Mouse (Mus musculus): ENCODE measurements around the gene Tmem243.
"Not testable (repeated sequence)": the region's sequence is repeated elsewhere in the genome, so short reads cannot be mapped to it uniquely, and the experiment has no call there.

Gene Tmem243

GRCm38 (mm10) chr5:9107296-9108089, 7.0 kb downstream of the Tmem243 start:
- DNase-seq, result no peak

- peak in 1 of 2 experiments; percentile 18 for DNase-seq
Measured at GRCm38 (mm10) chr5:9108490-9108889, 8.0 kb downstream of the Tmem243 start.

- DNase-seq, result peak in 1 of 2 experiments; percentile 14
Measured at GRCm38 (mm10) chr5:9109582-9109981, 9.1 kb downstream of the Tmem243 start.

GRCm38 (mm10) chr5:9111285-9111684, 10.8 kb downstream of the Tmem243 start:
- no peak for DNase-seq

- peak; percentile 52 to 69 for DNase-seq
Measured at GRCm38 (mm10) chr5:9111759-9112158, 11.3 kb downstream of the Tmem243 start.

- DNase-seq, result no peak
Measured at GRCm38 (mm10) chr5:9114162-9114561, 13.7 kb downstream of the Tmem243 start.

GRCm38 (mm10) chr5:9124134-9124533, 23.7 kb downstream of the Tmem243 start:
- no peak for DNase-seq

GRCm38 (mm10) chr5:9128566-9128965, 28.1 kb downstream of the Tmem243 start:
- DNase-seq, result no peak

GRCm38 (mm10) chr5:9131786-9132185, 31.3 kb downstream of the Tmem243 start:
- DNase-seq, result no peak

- no peak for DNase-seq
Measured at GRCm38 (mm10) chr5:9135588-9135987, 35.1 kb downstream of the Tmem243 start.

GRCm38 (mm10) chr5:9140724-9141123, 40.3 kb downstream of the Tmem243 start:
- no peak for DNase-seq

GRCm38 (mm10) chr5:9142376-9142775, 41.9 kb downstream of the Tmem243 start:
- DNase-seq, result no peak

GRCm38 (mm10) chr5:9149273-9149850, 48.9 kb downstream of the Tmem243 start:
- no peak for DNase-seq

GRCm38 (mm10) chr5:9156746-9157145, 56.3 kb downstream of the Tmem243 start:
- DNase-seq, result no peak

GRCm38 (mm10) chr5:9157336-9157735, 56.9 kb downstream of the Tmem243 start:
- no peak for DNase-seq

GRCm38 (mm10) chr5:9160831-9161455, 60.5 kb downstream of the Tmem243 start:
- DNase-seq, result peak; percentile 60 to 75

- DNase-seq, result peak; percentile 91 to 94
Measured at GRCm38 (mm10) chr5:9161456-9162041, 61.1 kb downstream of the Tmem243 start, which contains the start of gene Dmtf1. TSS of gene Dmtf1 (minus strand) at chr5:9161776.

- DNase-seq, result peak; percentile 6 to 34
Measured at GRCm38 (mm10) chr5:9162088-9162487, 61.6 kb downstream of the Tmem243 start.

GRCm38 (mm10) chr5:9163411-9163810, 62.9 kb downstream of the Tmem243 start:
- no peak for DNase-seq

GRCm38 (mm10) chr5:9165151-9165550, 64.7 kb downstream of the Tmem243 start:
- not testable (repeated sequence) for DNase-seq

GRCm38 (mm10) chr5:9166366-9166765, 65.9 kb downstream of the Tmem243 start:
- no peak for DNase-seq

GRCm38 (mm10) chr5:9169328-9170005, 69.0 kb downstream of the Tmem243 start:
- DNase-seq, result not testable (repeated sequence)

GRCm38 (mm10) chr5:9173295-9173694, 72.8 kb downstream of the Tmem243 start:
- no peak for DNase-seq

Measured in kidney, postnatal 4 days (tissue).